Mouse (Mus musculus) C3H10T1/2 (cell line): ENCODE measurements around the gene Gphb5. TPM values are rescaled to one million over a fixed set of nuclear protein-coding genes. Genes with fewer than 3 reads are reported as not detected.

Experiments used
- polyA plus RNA-seq, 2 experiments: library from polyadenylated mRNA; unstranded; fragments of >200 nt; fragmentation: generic; extraction: Trizol; gene quantifications; one replicate each; pipeline ENCODE4 v1.2.1; 2012; ENCODE audit warnings: missing spikeins in 2 of 2

The Gphb5 gene
- polyA plus RNA-seq = under 1 TPM in 1 of 2 experiments, not detected in 1; 0.02 TPM

GRCm38 (mm10) chr12:75416681-75417080 is at the start of gene Gphb5:
Gene Gphb5, minus strand, starts transcription at chr12:75416781.

Other genes with a start within 250 kb of the Gphb5 start
- under 1 TPM; under 0.01 to 0.07 TPM for gene Kcnh5, start 239.4 kb downstream of the Gphb5 start, polyA plus RNA-seq
- 10 to 100 TPM in 1 of 2 experiments, 1 to 10 TPM in 1; 2.4 to 25.8 TPM for gene Rhoj, start 108.5 kb downstream of the Gphb5 start, polyA plus RNA-seq
- 10 to 100 TPM in 1 of 2 experiments, 1 to 10 TPM in 1; 2.4 to 11.8 TPM for gene Ppp2r5e, start 179.5 kb upstream of the Gphb5 start, polyA plus RNA-seq